Mouse (Mus musculus): ENCODE measurements around the gene Slc7a8.

- TF ChIP-seq HCFC1 (IDR thresholded peaks at IDR 0.05; ENCODE audit: borderline replicate concordance, insufficient read depth, low read length) (no peak), ZC3H11A (IDR thresholded peaks at IDR 0.05; ENCODE audit: borderline replicate concordance, low read depth, low read length) (no peak), CHD2 (IDR thresholded peaks at IDR 0.05; ENCODE audit: low read depth, low read length) (no peak), MAFK (IDR thresholded peaks at IDR 0.05; ENCODE audit: insufficient read depth, low read depth, low read length) (no peak)
Measured at GRCm38 (mm10) chr14:54709054-54709453, 72.7 kb downstream of the Slc7a8 start.

Data from ES-E14 (cell line).